In genomic region chr15:99726549-99726948, GRCm38 (mm10) we compare ENCODE assay signal across 8 mouse cellular contexts. TPM values are rescaled to one million over a fixed set of nuclear protein-coding genes. Genes with fewer than 3 reads are reported as not detected.
DNase-seq lines count a peak whose midpoint lies in the region; ATAC-seq and TF ChIP-seq lines count a peak whose summit lies in the region.

No protein-coding gene starts in this region.

- DNase-seq in thymus, postnatal 25 days, result no peak
- no peak for DNase-seq in retina, postnatal 1 day
- DNase-seq in lung, postnatal 25 days (ENCODE audit: low spot score), result no peak

- peak overlapping the region; percentile 39 for H3ac ChIP-seq in C2C12 (ENCODE audit: control insufficient read depth, insufficient read length, low read depth)

- H3K79me3 ChIP-seq in C2C12 (ENCODE audit: low read depth), result peaks cover 20% of the 10 kb centered on the region

- no peak for ATAC-seq in erythroblast, adult 5-6 weeks (replicated peaks; ENCODE audit: low FRiP score, poor library complexity, severe bottlenecking)
- ATAC-seq in forebrain, embryonic 13.5 days, result no peak
- no peak for ATAC-seq in liver, embryonic 15.5 days (ENCODE audit: insufficient read depth)

- no peak overlapping the region for H3K27ac ChIP-seq in forebrain, embryonic 13.5 days
- no peak overlapping the region for H3K27ac ChIP-seq in liver, embryonic 15.5 days (replicated peaks)

- peaks cover 32% of the 10 kb centered on the region for H3K79me2 ChIP-seq in C2C12 (ENCODE audit: control insufficient read depth, insufficient read depth)

- H3K4me3 ChIP-seq in erythroblast, embryonic 14.5 days (replicated peaks), result peak overlapping the region; percentile 90
- peak overlapping the region; percentile 91 for H3K4me3 ChIP-seq in C2C12 (ENCODE audit: insufficient read depth, poor library complexity, severe bottlenecking)
- H3K4me3 ChIP-seq in forebrain, embryonic 13.5 days, result peak overlapping the region; percentile 86
- peak overlapping the region; percentile 94 for H3K4me3 ChIP-seq in liver, embryonic 15.5 days (replicated peaks)

- TF ChIP-seq CTCF in C2C12 (IDR thresholded peaks at IDR 0.05; ENCODE audit: control insufficient read depth, insufficient read depth, insufficient read length), result no peak

- H3K9me3 ChIP-seq in erythroblast, embryonic 14.5 days (ENCODE audit: control insufficient read depth, low read length), result peaks cover 4% of the 10 kb centered on the region
- no peaks in the 10 kb centered on the region for H3K9me3 ChIP-seq in forebrain, embryonic 13.5 days (replicated peaks)
- H3K9me3 ChIP-seq in liver, embryonic 15.5 days (replicated peaks), result peaks cover 3% of the 10 kb centered on the region; the same call in 1 of the 2 replicates

- WGBS in forebrain, embryonic 13.5 days, result 78% methylated on average over 2 of the region's 2 CpGs
- 57% methylated on average over 2 of the region's 2 CpGs for WGBS in liver, embryonic 15.5 days (ENCODE audit: insufficient replicate concordance)

- H3K4me1 ChIP-seq in erythroblast, embryonic 14.5 days (ENCODE audit: control insufficient read depth), result peaks cover 33% of the 10 kb centered on the region
- H3K4me1 ChIP-seq in forebrain, embryonic 13.5 days, result peaks cover 35% of the 10 kb centered on the region
- H3K4me1 ChIP-seq in liver, embryonic 15.5 days (replicated peaks), result peaks cover 44% of the 10 kb centered on the region

- H3K4me2 ChIP-seq in forebrain, embryonic 13.5 days, result peak overlapping the region; percentile 92
- peak overlapping the region; percentile 85 for H3K4me2 ChIP-seq in liver, embryonic 15.5 days

- peak overlapping the region; percentile 93 for H3K9ac ChIP-seq in forebrain, embryonic 13.5 days
- peak overlapping the region; percentile 92 for H3K9ac ChIP-seq in liver, embryonic 15.5 days

- H3K27me3 ChIP-seq in erythroblast, embryonic 14.5 days (ENCODE audit: control insufficient read depth), result peaks cover 11% of the 10 kb centered on the region
- H3K27me3 ChIP-seq in C2C12 (ENCODE audit: control insufficient read depth, insufficient read depth, insufficient read length), result no peaks in the 10 kb centered on the region
- no peaks in the 10 kb centered on the region for H3K27me3 ChIP-seq in forebrain, embryonic 13.5 days
- 0 out of 2 replicates have a peak, but pooled peaks cover 4% of the 10 kb centered on the region for H3K27me3 ChIP-seq in liver, embryonic 15.5 days

- H3K36me3 ChIP-seq in erythroblast, embryonic 14.5 days (ENCODE audit: control insufficient read depth), result peaks cover 21% of the 10 kb centered on the region
- H3K36me3 ChIP-seq in C2C12 (ENCODE audit: control insufficient read depth, insufficient read depth), result peaks cover 25% of the 10 kb centered on the region
- peaks cover 52% of the 10 kb centered on the region for H3K36me3 ChIP-seq in forebrain, embryonic 13.5 days (ENCODE audit: poor library complexity, severe bottlenecking)
- peaks cover 20% of the 10 kb centered on the region for H3K36me3 ChIP-seq in liver, embryonic 15.5 days (replicated peaks)

TF ChIP-seq in C2C12, 6 proteins besides CTCF, POLR2A, EP300 and RAD21:
- TF ChIP-seq MYOG (IDR thresholded peaks at IDR 0.05; ENCODE audit: control insufficient read depth, extremely low read depth, insufficient read length) (no peak), FOSL1 (IDR thresholded peaks at IDR 0.05; ENCODE audit: insufficient read depth, low read length, poor library complexity, severe bottlenecking) (no peak), USF1 (IDR thresholded peaks at IDR 0.05; ENCODE audit: low read depth) (no peak), CEBPB (IDR thresholded peaks at IDR 0.05; ENCODE audit: low read depth) (no peak), MAX (IDR thresholded peaks at IDR 0.05) (no peak)

RNA-seq across cellular contexts. Expression of gene Cox14, which starts 1.1 kb away (rescaled TPM):
- polyA plus RNA-seq in erythroblast, embryonic 14.5 days (2012), result 5.7 and 7.1 TPM in 2 replicates
- 10.4 and 15.3 TPM in 2 replicates for total RNA-seq in erythroblast, adult 5-6 weeks (2015; ENCODE audit: low replicate concordance)
- total RNA-seq in erythroblast, adult 5-6 weeks (2017; ENCODE audit: low replicate concordance), result 5.6 and 9.1 TPM in 2 replicates
- polyA plus RNA-seq in C2C12 (2012; fragmentation: generic; extraction: Trizol), result 210 TPM
- 177 and 190 TPM in 2 replicates for polyA plus RNA-seq in forebrain, embryonic 13.5 days (2015; fragmentation: Nextera tagmentation; extraction: Ambion mirVana)
- polyA plus RNA-seq in liver, embryonic 15.5 days (2015; fragmentation: Nextera tagmentation; extraction: Ambion mirVana), result 67.5 and 74.7 TPM in 2 replicates

RNA-seq across cellular contexts. Expression of gene Gpd1, which starts 9.2 kb away (rescaled TPM):
- 0.07 and 0.15 TPM in 2 replicates for polyA plus RNA-seq in erythroblast, embryonic 14.5 days (2012)
- total RNA-seq in erythroblast, adult 5-6 weeks (2015; ENCODE audit: low replicate concordance), result 0.19 and 0.63 TPM in 2 replicates
- 2.1 and 3.6 TPM in 2 replicates for total RNA-seq in erythroblast, adult 5-6 weeks (2017; ENCODE audit: low replicate concordance)
- 0.64 TPM for polyA plus RNA-seq in C2C12 (2012; fragmentation: generic; extraction: Trizol)
- 1.2 and 1.3 TPM in 2 replicates for polyA plus RNA-seq in forebrain, embryonic 13.5 days (2015; fragmentation: Nextera tagmentation; extraction: Ambion mirVana)
- polyA plus RNA-seq in liver, embryonic 15.5 days (2015; fragmentation: Nextera tagmentation; extraction: Ambion mirVana), result 26.7 and 33.3 TPM in 2 replicates

RNA-seq across cellular contexts. Expression of gene Gm17349, which starts 21.3 kb away (rescaled TPM):
- 0.25 TPM in 1 of 2 replicates, not detected in the other for polyA plus RNA-seq in erythroblast, embryonic 14.5 days (2012)
- not detected in 2 replicates for total RNA-seq in erythroblast, adult 5-6 weeks (2015; ENCODE audit: low replicate concordance)
- total RNA-seq in erythroblast, adult 5-6 weeks (2017; ENCODE audit: low replicate concordance), result not detected in 2 replicates
- polyA plus RNA-seq in C2C12 (2012; fragmentation: generic; extraction: Trizol), result not detected
- polyA plus RNA-seq in forebrain, embryonic 13.5 days (2015; fragmentation: Nextera tagmentation; extraction: Ambion mirVana), result not detected in 2 replicates
- polyA plus RNA-seq in liver, embryonic 15.5 days (2015; fragmentation: Nextera tagmentation; extraction: Ambion mirVana), result not detected in 2 replicates

RNA-seq across cellular contexts. Expression of gene Smarcd1, which starts 24.6 kb away (rescaled TPM):
- polyA plus RNA-seq in erythroblast, embryonic 14.5 days (2012), result 1.9 and 2.0 TPM in 2 replicates
- total RNA-seq in erythroblast, adult 5-6 weeks (2015; ENCODE audit: low replicate concordance), result 4.8 and 13.3 TPM in 2 replicates
- total RNA-seq in erythroblast, adult 5-6 weeks (2017; ENCODE audit: low replicate concordance), result 3.9 and 14.8 TPM in 2 replicates
- 28.6 TPM for polyA plus RNA-seq in C2C12 (2012; fragmentation: generic; extraction: Trizol)
- polyA plus RNA-seq in forebrain, embryonic 13.5 days (2015; fragmentation: Nextera tagmentation; extraction: Ambion mirVana), result 118 and 130 TPM in 2 replicates
- 5.3 and 5.7 TPM in 2 replicates for polyA plus RNA-seq in liver, embryonic 15.5 days (2015; fragmentation: Nextera tagmentation; extraction: Ambion mirVana)

RNA-seq across cellular contexts. Expression of gene Cers5, which starts 46.1 kb away (rescaled TPM):
- polyA plus RNA-seq in erythroblast, embryonic 14.5 days (2012), result 0.04 TPM in 1 of 2 replicates, not detected in the other
- total RNA-seq in erythroblast, adult 5-6 weeks (2015; ENCODE audit: low replicate concordance), result 9.2 and 11.3 TPM in 2 replicates
- total RNA-seq in erythroblast, adult 5-6 weeks (2017; ENCODE audit: low replicate concordance), result 1.4 and 5.9 TPM in 2 replicates
- polyA plus RNA-seq in C2C12 (2012; fragmentation: generic; extraction: Trizol), result 101 TPM
- 62.6 and 67.2 TPM in 2 replicates for polyA plus RNA-seq in forebrain, embryonic 13.5 days (2015; fragmentation: Nextera tagmentation; extraction: Ambion mirVana)
- polyA plus RNA-seq in liver, embryonic 15.5 days (2015; fragmentation: Nextera tagmentation; extraction: Ambion mirVana), result 8.1 and 9.5 TPM in 2 replicates

Comparison
In these comparisons a context has a peak if more than half of its experiments do, and no peak if none do; other contexts are left out.
1. RNA of gene Gpd1, which starts 9.2 kb away (polyA plus RNA-seq): 26.7 to 33.3 TPM in liver, embryonic 15.5 days; 1.2 to 1.3 TPM in forebrain, embryonic 13.5 days, 0.64 TPM in C2C12 (single experiment) and 0.07 to 0.15 TPM in erythroblast, embryonic 14.5 days; every median in the first group is over 10 times any median in the second.
2. Peak in every context shown above with its lines, with median percentiles within 50 percentile points of each other: H3K4me3 ChIP-seq.